Mouse (Mus musculus): ENCODE measurements around the gene Knstrn.

GRCm38 (mm10) chr2:118802542-118803118 is 11.2 kb upstream of the Knstrn start:
- TF ChIP-seq CTCF (IDR thresholded peaks at IDR 0.05; ENCODE audit: borderline replicate concordance, insufficient read depth, low read length) (no peak), POLR2A (IDR thresholded peaks at IDR 0.05; ENCODE audit: low read depth, low read length) (no peak)

Measured in embryonic fibroblast, embryonic 13.5 days (primary cell).